Mouse (Mus musculus): ENCODE results near the gene Itih5. TPM values are rescaled to one million over a fixed set of nuclear protein-coding genes. Genes with fewer than 3 reads are reported as not detected.

Itih5 gene
- polyA plus RNA-seq, 1 experiment = 2.0 TPM

DNA sequence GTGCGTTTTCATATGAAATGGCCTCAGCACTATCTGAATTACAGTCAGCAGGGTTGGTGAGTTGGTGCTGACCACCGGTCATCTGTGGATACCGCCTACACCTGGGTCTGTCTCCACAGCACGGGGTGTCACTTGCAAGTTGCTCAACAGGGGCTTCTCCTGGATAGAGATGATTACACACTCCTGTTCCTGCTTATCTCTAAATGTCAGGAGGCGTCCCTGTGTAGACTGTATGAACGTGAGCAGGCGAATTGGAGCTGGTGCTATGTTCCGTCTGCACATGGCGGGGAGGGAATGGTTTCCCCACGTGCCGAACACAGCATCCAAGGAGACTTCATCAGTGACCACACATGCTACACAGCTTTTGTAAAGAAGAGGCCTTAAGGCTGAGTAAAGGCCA is 13.9 kb downstream of the Itih5 start:
- Histone ChIP-seq H3K27ac (ENCODE audit: control insufficient read depth, insufficient read depth, low read depth, low read length) (no peak overlapping the region), H3K36me3 (ENCODE audit: control insufficient read depth, insufficient read depth, low read length) (no peaks in the 10 kb centered on the region), H3K4me3 (ENCODE audit: control insufficient read depth, low read depth, low read length) (no peak overlapping the region), H3K4me1 (ENCODE audit: control insufficient read depth, insufficient read depth, low read length) (no peaks in the 10 kb centered on the region; the same call in 1 of the 2 replicates), H3K27me3 (ENCODE audit: control insufficient read depth, insufficient read depth, low read length) (no peaks in the 10 kb centered on the region)
- TF ChIP-seq POLR2A (IDR thresholded peaks at IDR 0.05; ENCODE audit: control insufficient read depth, low read depth, low read length) (no peak), CTCF (IDR thresholded peaks at IDR 0.05; ENCODE audit: control insufficient read depth, insufficient read depth, insufficient replicate concordance, low read depth, low read length) (no peak)

DNA sequence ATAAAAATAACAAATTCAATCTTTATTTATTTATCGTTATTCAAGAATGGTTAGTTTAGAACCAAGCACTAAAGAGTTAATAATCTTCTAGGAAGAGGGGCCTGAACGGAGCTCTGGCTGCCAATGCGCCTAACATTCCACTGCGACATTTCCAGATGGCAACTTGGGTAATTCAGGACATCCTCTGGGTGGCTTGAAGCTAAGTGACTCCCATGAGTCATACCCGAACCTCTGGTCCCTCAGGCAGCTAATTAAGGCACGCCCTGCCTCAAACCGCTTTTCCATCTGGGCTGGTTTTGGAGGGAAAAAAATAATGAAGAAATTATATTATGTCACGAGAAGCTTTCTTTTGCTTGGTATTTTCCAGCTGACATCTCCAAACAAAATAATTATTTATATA is 14.6 kb downstream of the Itih5 start:
- no peaks in the 10 kb centered on the region; the same call in 1 of the 2 replicates for H3K4me1 ChIP-seq (ENCODE audit: control insufficient read depth, insufficient read depth, low read length)
- no peaks in the 10 kb centered on the region for H3K36me3 ChIP-seq (ENCODE audit: control insufficient read depth, insufficient read depth, low read length)
- H3K4me3 ChIP-seq (ENCODE audit: control insufficient read depth, low read depth, low read length) = no peak overlapping the region
- H3K27ac ChIP-seq (ENCODE audit: control insufficient read depth, insufficient read depth, low read depth, low read length) = no peak overlapping the region
- no peak for TF ChIP-seq POLR2A (IDR thresholded peaks at IDR 0.05; ENCODE audit: control insufficient read depth, low read depth, low read length)
- no peak for TF ChIP-seq CTCF (IDR thresholded peaks at IDR 0.05; ENCODE audit: control insufficient read depth, insufficient read depth, insufficient replicate concordance, low read depth, low read length)
- H3K27me3 ChIP-seq (ENCODE audit: control insufficient read depth, insufficient read depth, low read length) = no peaks in the 10 kb centered on the region

DNA sequence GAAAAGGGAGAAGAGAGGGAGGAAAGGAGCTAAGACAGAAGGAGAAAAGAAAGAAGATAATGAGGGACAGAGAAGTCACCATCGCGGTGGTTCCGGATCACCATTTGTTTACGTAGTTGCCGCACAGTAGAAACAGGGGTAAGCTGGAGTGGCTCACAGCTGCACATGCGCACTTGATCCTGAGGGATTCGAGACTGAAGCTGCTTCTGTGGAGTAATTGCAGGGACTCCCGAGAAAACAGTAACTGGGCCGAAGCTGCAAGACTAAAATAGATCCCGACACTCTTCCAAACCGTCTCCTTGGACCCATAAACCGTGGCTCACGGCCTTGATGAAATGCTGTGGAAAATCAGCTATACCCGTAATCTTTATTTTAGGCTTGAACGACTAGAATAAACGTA is 16.6 kb downstream of the Itih5 start:
- no peaks in the 10 kb centered on the region; the same call in 1 of the 2 replicates for H3K4me1 ChIP-seq (ENCODE audit: control insufficient read depth, insufficient read depth, low read length)
- H3K36me3 ChIP-seq (ENCODE audit: control insufficient read depth, insufficient read depth, low read length) = no peaks in the 10 kb centered on the region
- H3K27me3 ChIP-seq (ENCODE audit: control insufficient read depth, insufficient read depth, low read length) = no peaks in the 10 kb centered on the region
- TF ChIP-seq POLR2A (IDR thresholded peaks at IDR 0.05; ENCODE audit: control insufficient read depth, low read depth, low read length) (no peak), CTCF (IDR thresholded peaks at IDR 0.05; ENCODE audit: control insufficient read depth, insufficient read depth, insufficient replicate concordance, low read depth, low read length) (no peak)
- no peak overlapping the region for H3K27ac ChIP-seq (ENCODE audit: control insufficient read depth, insufficient read depth, low read depth, low read length)
- no peak overlapping the region for H3K4me3 ChIP-seq (ENCODE audit: control insufficient read depth, low read depth, low read length)

DNA sequence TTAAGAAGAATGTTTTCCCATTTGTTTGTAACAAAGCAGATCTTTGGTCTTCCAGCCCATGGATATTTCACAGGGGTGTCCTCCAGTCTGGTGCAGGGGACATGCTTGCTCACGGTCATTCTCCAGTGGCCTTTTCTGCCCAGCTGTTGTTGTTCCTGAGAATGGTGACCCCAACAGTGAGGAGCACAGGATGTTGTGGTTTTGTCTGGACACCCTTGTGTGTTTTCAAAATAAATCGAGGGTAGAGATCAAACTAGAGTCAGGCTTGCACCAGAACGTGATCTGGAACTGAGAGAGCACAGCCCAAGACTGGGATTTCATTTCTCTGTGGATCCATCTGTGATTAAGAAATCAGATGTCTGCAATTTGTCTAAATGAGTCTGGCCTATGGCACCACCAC is 40.2 kb downstream of the Itih5 start:
- no peak for TF ChIP-seq CTCF (IDR thresholded peaks at IDR 0.05; ENCODE audit: control insufficient read depth, insufficient read depth, insufficient replicate concordance, low read depth, low read length)
- TF ChIP-seq POLR2A (IDR thresholded peaks at IDR 0.05; ENCODE audit: control insufficient read depth, low read depth, low read length) = no peak
- H3K4me1 ChIP-seq (ENCODE audit: control insufficient read depth, insufficient read depth, low read length) = no peaks in the 10 kb centered on the region
- H3K27ac ChIP-seq (ENCODE audit: control insufficient read depth, insufficient read depth, low read depth, low read length) = no peak overlapping the region
- no peaks in the 10 kb centered on the region for H3K27me3 ChIP-seq (ENCODE audit: control insufficient read depth, insufficient read depth, low read length)
- no peak overlapping the region for H3K4me3 ChIP-seq (ENCODE audit: control insufficient read depth, low read depth, low read length)
- no peaks in the 10 kb centered on the region for H3K36me3 ChIP-seq (ENCODE audit: control insufficient read depth, insufficient read depth, low read length)

DNA sequence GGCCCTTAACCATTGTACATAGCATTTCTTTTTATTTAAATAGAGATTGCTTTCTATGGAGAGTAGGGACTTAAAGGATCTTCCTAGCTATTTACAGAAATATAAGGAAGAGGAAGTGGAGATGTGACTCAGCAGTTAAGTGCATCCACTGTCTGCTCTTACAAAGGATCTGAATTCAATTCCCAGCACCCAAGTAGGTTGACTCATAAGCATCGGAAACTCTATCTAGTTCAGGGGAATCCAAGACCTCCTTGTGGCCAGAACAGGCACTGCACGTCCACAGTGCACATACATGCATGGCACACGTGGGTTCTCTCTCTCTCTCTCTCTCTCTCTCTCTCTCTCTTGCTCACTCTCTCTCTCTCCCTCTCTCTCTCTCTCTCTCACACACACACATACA is 41.8 kb downstream of the Itih5 start:
- Histone ChIP-seq H3K27ac (ENCODE audit: control insufficient read depth, insufficient read depth, low read depth, low read length) (no peak overlapping the region), H3K27me3 (ENCODE audit: control insufficient read depth, insufficient read depth, low read length) (no peaks in the 10 kb centered on the region), H3K4me1 (ENCODE audit: control insufficient read depth, insufficient read depth, low read length) (no peaks in the 10 kb centered on the region), H3K36me3 (ENCODE audit: control insufficient read depth, insufficient read depth, low read length) (no peaks in the 10 kb centered on the region), H3K4me3 (ENCODE audit: control insufficient read depth, low read depth, low read length) (no peak overlapping the region)
- TF ChIP-seq CTCF (IDR thresholded peaks at IDR 0.05; ENCODE audit: control insufficient read depth, insufficient read depth, insufficient replicate concordance, low read depth, low read length) (peak; percentile 3; the same call in 1 of the 2 replicates), POLR2A (IDR thresholded peaks at IDR 0.05; ENCODE audit: control insufficient read depth, low read depth, low read length) (no peak)

- Histone ChIP-seq H3K4me3 (ENCODE audit: control insufficient read depth, low read depth, low read length) (no peak overlapping the region), H3K36me3 (ENCODE audit: control insufficient read depth, insufficient read depth, low read length) (no peaks in the 10 kb centered on the region), H3K27me3 (ENCODE audit: control insufficient read depth, insufficient read depth, low read length) (no peaks in the 10 kb centered on the region), H3K4me1 (ENCODE audit: control insufficient read depth, insufficient read depth, low read length) (no peaks in the 10 kb centered on the region), H3K27ac (ENCODE audit: control insufficient read depth, insufficient read depth, low read depth, low read length) (no peak overlapping the region)
- no peak for TF ChIP-seq POLR2A (IDR thresholded peaks at IDR 0.05; ENCODE audit: control insufficient read depth, low read depth, low read length)
- no peak for TF ChIP-seq CTCF (IDR thresholded peaks at IDR 0.05; ENCODE audit: control insufficient read depth, insufficient read depth, insufficient replicate concordance, low read depth, low read length)
Measured at GRCm38 (mm10) chr2:10199326-10199725, 46.0 kb downstream of the Itih5 start.

DNA sequence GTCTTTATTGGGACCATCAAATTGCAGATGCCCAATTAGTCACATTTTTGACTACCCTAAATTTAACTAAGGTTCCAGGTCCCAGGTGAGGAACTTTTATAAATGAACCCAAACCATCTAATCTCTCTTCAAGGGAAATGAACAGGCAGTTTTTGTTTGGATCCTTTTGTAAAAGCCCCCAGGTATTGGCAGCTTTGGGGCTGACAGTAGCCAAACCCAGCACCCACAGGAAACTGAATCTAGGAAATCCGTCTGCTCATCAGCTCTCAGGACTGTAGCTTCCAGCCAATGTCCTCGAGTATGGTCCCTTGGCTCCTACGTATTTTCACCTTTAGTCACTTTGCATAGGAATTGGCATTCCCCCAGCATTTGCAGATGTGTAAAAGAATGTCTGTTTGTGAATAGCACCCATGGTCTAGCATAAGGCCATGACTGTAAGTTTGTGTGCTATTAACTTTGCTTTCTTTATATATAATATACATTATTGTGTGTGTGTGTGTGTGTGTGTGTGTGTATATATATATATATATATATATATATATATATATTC is 47.4 kb downstream of the Itih5 start:
- Histone ChIP-seq H3K27ac (ENCODE audit: control insufficient read depth, insufficient read depth, low read depth, low read length) (no peak overlapping the region), H3K27me3 (ENCODE audit: control insufficient read depth, insufficient read depth, low read length) (no peaks in the 10 kb centered on the region), H3K4me3 (ENCODE audit: control insufficient read depth, low read depth, low read length) (no peak overlapping the region), H3K4me1 (ENCODE audit: control insufficient read depth, insufficient read depth, low read length) (no peaks in the 10 kb centered on the region), H3K36me3 (ENCODE audit: control insufficient read depth, insufficient read depth, low read length) (no peaks in the 10 kb centered on the region)
- no peak for TF ChIP-seq CTCF (IDR thresholded peaks at IDR 0.05; ENCODE audit: control insufficient read depth, insufficient read depth, insufficient replicate concordance, low read depth, low read length)
- no peak for TF ChIP-seq POLR2A (IDR thresholded peaks at IDR 0.05; ENCODE audit: control insufficient read depth, low read depth, low read length)

- Histone ChIP-seq H3K36me3 (ENCODE audit: control insufficient read depth, insufficient read depth, low read length) (no peaks in the 10 kb centered on the region), H3K27me3 (ENCODE audit: control insufficient read depth, insufficient read depth, low read length) (no peaks in the 10 kb centered on the region), H3K27ac (ENCODE audit: control insufficient read depth, insufficient read depth, low read depth, low read length) (no peak overlapping the region), H3K4me1 (ENCODE audit: control insufficient read depth, insufficient read depth, low read length) (no peaks in the 10 kb centered on the region), H3K4me3 (ENCODE audit: control insufficient read depth, low read depth, low read length) (no peak overlapping the region)
- TF ChIP-seq POLR2A (IDR thresholded peaks at IDR 0.05; ENCODE audit: control insufficient read depth, low read depth, low read length) = no peak
- TF ChIP-seq CTCF (IDR thresholded peaks at IDR 0.05; ENCODE audit: control insufficient read depth, insufficient read depth, insufficient replicate concordance, low read depth, low read length) = no peak
Measured at GRCm38 (mm10) chr2:10204301-10204700, 50.9 kb downstream of the Itih5 start.

Measured in testis, adult 2 months (tissue).